Mouse (Mus musculus) stomach, postnatal 0 days (tissue): Measurements from ENCODE around the gene Olfr485. TPM values are rescaled to one million over a fixed set of nuclear protein-coding genes. Genes with fewer than 3 reads are reported as not detected.

Source experiments
- ATAC-seq: fragments of 200-750 bp; cut with Nextera tagmentation; 2 replicates; pipeline ENCODE4 v1.8.0; 2017; ENCODE audit not compliant: low FRiP score, low TSS enrichment
- DNase-seq: peaks from one replicate; pipeline ENCODE4 v3.0.0-alpha.2; 2016; ENCODE audit warnings: low spot score
- H3K27ac ChIP-seq: fragments of 300-500 bp; sonication (generic); replicated peaks from 2 replicates; pipeline ENCODE4 v1.5.1; 2014; ENCODE audit warnings: mild to moderate bottlenecking, control low read depth
- H3K27me3 ChIP-seq: fragments of 300-500 bp; sonication (generic); 2 replicates; pipeline ENCODE4 v1.6.1; 2014; ENCODE audit warnings: low read length; ENCODE audit not compliant: control insufficient read depth, insufficient read depth
- H3K36me3 ChIP-seq: fragments of 300-500 bp; sonication (generic); 2 replicates; pipeline ENCODE4 v1.6.1; 2014; ENCODE audit warnings: low read length, mixed read lengths; ENCODE audit not compliant: control insufficient read depth, insufficient read depth
- H3K4me1 ChIP-seq: fragments of 300-500 bp; sonication (generic); replicated peaks from 2 replicates; pipeline ENCODE4 v1.6.1; 2014; ENCODE audit warnings: antibody characterized with exemption; ENCODE audit not compliant: control insufficient read depth, insufficient read depth
- H3K4me2 ChIP-seq: fragments of 300-500 bp; sonication (generic); replicated peaks from 2 replicates; pipeline ENCODE4 v1.6.1; 2014; ENCODE audit warnings: low read depth, mild to moderate bottlenecking, control low read depth, moderate library complexity
- H3K4me3 ChIP-seq: fragments of 300-500 bp; sonication (generic); 2 replicates; pipeline ENCODE4 v1.5.1; 2014; ENCODE audit warnings: low read depth, low read length, control low read depth
- H3K9ac ChIP-seq: fragments of 300-500 bp; sonication (generic); 2 replicates; pipeline ENCODE4 v1.6.1; 2014; ENCODE audit warnings: mild to moderate bottlenecking, low read length, control low read depth, mixed read lengths
- H3K9me3 ChIP-seq: fragments of 300-500 bp; sonication (generic); 2 replicates; pipeline ENCODE4 v1.6.1; 2016; ENCODE audit warnings: low read length; ENCODE audit not compliant: control insufficient read depth
- CTCF ChIP-seq: IDR thresholded peaks from 2 replicates; pipeline ENCODE4 v1.5.1; 2016; ENCODE audit warnings: antibody characterized with exemption, low read depth, mild to moderate bottlenecking, moderate library complexity
- EP300 ChIP-seq: optimal IDR thresholded peaks from 2 replicates; pipeline ENCODE3; 2016; ENCODE audit warnings: antibody characterized with exemption
- WGBS: fragments of 180-500 bp; shearing (Covaris S2); extraction: QIAGEN DNeasy Blood & Tissue Kit; methylation state at CpG from one replicate; pipeline ENCODE4 v1.1.7; 2014; 5-methylcytosine and 5-hydroxymethylcytosine counted together
- polyA plus RNA-seq: library from polyadenylated mRNA; unstranded; fragments of >200 nt; fragmentation: Nextera tagmentation; extraction: Ambion mirVana; gene quantifications from 2 replicates; pipeline ENCODE4 v1.2.1, GENCODE M21; 2015

Gene Olfr485
- polyA plus RNA-seq, 1 experiment from 2014 or later: not detected

DNA sequence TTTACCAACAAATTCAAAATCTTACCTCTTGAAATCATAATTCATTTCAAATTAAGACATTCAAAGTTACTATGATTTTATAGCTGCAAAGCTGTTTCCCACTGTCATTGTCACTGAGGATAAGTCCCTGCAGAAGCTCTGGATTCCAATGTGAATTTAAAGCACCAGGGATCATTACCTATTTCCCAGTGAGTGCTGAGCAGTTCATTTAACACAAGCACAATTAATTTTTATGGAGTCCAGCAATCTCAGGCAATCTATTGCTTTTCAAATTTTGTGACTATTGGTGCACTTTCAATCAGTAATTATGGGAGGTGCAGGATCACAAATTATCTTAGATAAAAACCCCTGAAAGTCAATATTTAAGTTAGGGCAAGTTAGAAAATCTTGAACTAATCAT is 32.3 kb downstream of the Olfr485 start, which contains the start of gene Olfr484:
Gene Olfr484, minus strand, starts transcription at position 101 of the 400 bp plus-strand sequence.
- H3K9me3 ChIP-seq: no peaks in the 10 kb centered on the region
- H3K4me2 ChIP-seq: no peak within 1 kb of the TSS
- H3K27me3 ChIP-seq: no peaks in the 10 kb centered on the region
- H3K4me1 ChIP-seq: no peaks in the 10 kb centered on the region
- no peak within 1 kb of the TSS for H3K9ac ChIP-seq
- no peak within 1 kb of the TSS for H3K27ac ChIP-seq
- TF ChIP-seq CTCF (no peak), EP300 (no peak)
- H3K4me3 ChIP-seq: no peak within 1 kb of the TSS
- H3K36me3 ChIP-seq: no peaks in the 10 kb centered on the region
- DNase-seq: no peak
- ATAC-seq: no peak

- DNase-seq (no peak), ATAC-seq (no peak)
- WGBS: 68% methylated on average over 1 of the region's 1 CpGs
- Histone ChIP-seq H3K4me2 (no peak overlapping the region), H3K27me3 (no peaks in the 10 kb centered on the region), H3K9me3 (no peaks in the 10 kb centered on the region), H3K27ac (no peak overlapping the region), H3K9ac (no peak overlapping the region), H3K4me1 (no peaks in the 10 kb centered on the region), H3K4me3 (no peak overlapping the region), H3K36me3 (no peaks in the 10 kb centered on the region)
- TF ChIP-seq EP300 (no peak), CTCF (no peak)
Observed at GRCm38 (mm10) chr7:108121416-108121815, 38.3 kb downstream of the Olfr485 start.

DNA sequence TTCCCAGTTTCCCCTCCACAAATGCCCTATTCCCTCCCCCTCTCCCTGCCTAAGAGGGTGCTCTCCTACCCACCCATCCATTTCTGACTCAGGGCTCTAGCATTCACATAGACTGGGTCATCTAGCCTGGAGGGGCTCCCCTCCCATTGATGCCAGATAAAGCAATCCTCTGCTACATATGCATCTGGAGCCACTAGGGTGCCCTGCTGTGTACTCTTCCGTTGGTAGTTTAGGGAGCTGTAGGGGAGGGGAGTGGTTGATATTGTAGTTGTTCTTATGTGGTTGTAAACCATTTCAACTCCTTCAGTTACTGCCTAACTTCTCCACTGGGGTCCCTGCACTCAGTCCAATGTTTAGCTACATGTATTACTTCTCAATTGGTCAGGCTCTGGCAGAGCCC is 39.0 kb downstream of the Olfr485 start:
- Histone ChIP-seq H3K4me1 (no peaks in the 10 kb centered on the region), H3K9ac (no peak overlapping the region), H3K4me3 (no peak overlapping the region), H3K36me3 (no peaks in the 10 kb centered on the region), H3K27ac (no peak overlapping the region), H3K27me3 (no peaks in the 10 kb centered on the region), H3K9me3 (no peaks in the 10 kb centered on the region), H3K4me2 (no peak overlapping the region)
- ATAC-seq (no peak), DNase-seq (no peak)
- no peak for TF ChIP-seq CTCF
- no peak for TF ChIP-seq EP300
- 8% methylated on average over 1 of the region's 1 CpGs for WGBS

Other genes with a start within 250 kb of the Olfr485 start
- not detected in 2 replicates for gene Olfr473, start 229.4 kb downstream of the Olfr485 start, polyA plus RNA-seq
- not detected in 2 replicates for gene Olfr474, start 205.2 kb downstream of the Olfr485 start, polyA plus RNA-seq
- not detected in 2 replicates for gene Olfr476, start 195.1 kb downstream of the Olfr485 start, polyA plus RNA-seq
- gene Olfr477, start 173.2 kb downstream of the Olfr485 start, polyA plus RNA-seq: not detected in 2 replicates
- not detected in 2 replicates for gene Olfr478, start 125.9 kb downstream of the Olfr485 start, polyA plus RNA-seq
- gene Olfr479, start 109.2 kb downstream of the Olfr485 start, polyA plus RNA-seq: not detected in 2 replicates
- not detected in 2 replicates for gene Olfr480, start 92.5 kb downstream of the Olfr485 start, polyA plus RNA-seq
- gene Olfr481, start 80.0 kb downstream of the Olfr485 start, polyA plus RNA-seq: not detected in 2 replicates
- gene Olfr482, start 62.3 kb downstream of the Olfr485 start, polyA plus RNA-seq: 0.07 and 0.22 TPM in 2 replicates
- gene Olfr483, start 59.0 kb downstream of the Olfr485 start, polyA plus RNA-seq: not detected in 2 replicates
- not detected in 2 replicates for gene Olfr484, start 32.4 kb downstream of the Olfr485 start, polyA plus RNA-seq
- gene Olfr486, start 12.9 kb upstream of the Olfr485 start, polyA plus RNA-seq: not detected in 2 replicates
- not detected in 2 replicates for gene Olfr487, start 54.8 kb upstream of the Olfr485 start, polyA plus RNA-seq
- not detected in 2 replicates for gene Olfr488, start 98.5 kb upstream of the Olfr485 start, polyA plus RNA-seq
- not detected in 2 replicates for gene Olfr490, start 129.1 kb upstream of the Olfr485 start, polyA plus RNA-seq
- gene Olfr491, start 153.6 kb upstream of the Olfr485 start, polyA plus RNA-seq: not detected in 2 replicates
- gene Olfr492, start 163.8 kb upstream of the Olfr485 start, polyA plus RNA-seq: not detected in 2 replicates
- gene Olfr493, start 187.1 kb upstream of the Olfr485 start, polyA plus RNA-seq: not detected in 2 replicates
- gene Olfr494, start 205.5 kb upstream of the Olfr485 start, polyA plus RNA-seq: not detected in 2 replicates
- gene Olfr495, start 233.3 kb upstream of the Olfr485 start, polyA plus RNA-seq: not detected in 2 replicates